Mouse (Mus musculus) midbrain, embryonic 12.5 days (tissue): Measurements from ENCODE around the gene Plce1. TPM values are rescaled to one million over a fixed set of nuclear protein-coding genes. Genes with fewer than 3 reads are reported as not detected.

Experiments used
- ATAC-seq: fragments of 200-750 bp; cut with Nextera tagmentation; 2 replicates; pipeline ENCODE4 v1.8.0; 2017; ENCODE audit warnings: low read depth, moderate TSS enrichment, moderate library complexity; ENCODE audit not compliant: low FRiP score
- H3K27ac ChIP-seq: fragments of 300-500 bp; sonication (generic); replicated peaks from 2 replicates; pipeline ENCODE4 v1.5.1; 2016; ENCODE audit warnings: mild to moderate bottlenecking
- H3K27me3 ChIP-seq: fragments of 300-500 bp; sonication (generic); 2 replicates; pipeline ENCODE4 v1.6.1; 2016; ENCODE audit warnings: mild to moderate bottlenecking
- H3K36me3 ChIP-seq: fragments of 300-500 bp; sonication (generic); 2 replicates; pipeline ENCODE4 v1.6.1; 2016
- H3K4me1 ChIP-seq: fragments of 300-500 bp; sonication (generic); 2 replicates; pipeline ENCODE4 v1.6.1; 2016
- H3K4me2 ChIP-seq: fragments of 300-500 bp; sonication (generic); replicated peaks from 2 replicates; pipeline ENCODE4 v1.6.1; 2016; ENCODE audit warnings: mild to moderate bottlenecking, moderate library complexity
- H3K4me3 ChIP-seq: fragments of 300-500 bp; sonication (generic); 2 replicates; pipeline ENCODE4 v1.5.1; 2016; ENCODE audit warnings: mild to moderate bottlenecking
- H3K9ac ChIP-seq: fragments of 300-500 bp; sonication (generic); replicated peaks from 2 replicates; pipeline ENCODE4 v1.6.1; 2016; ENCODE audit warnings: mild to moderate bottlenecking, moderate library complexity
- H3K9me3 ChIP-seq: fragments of 300-500 bp; sonication (generic); 2 replicates; pipeline ENCODE4 v1.6.1; 2016; ENCODE audit warnings: mild to moderate bottlenecking
- WGBS: fragments of 180-500 bp; shearing (Covaris S2); methylation state at CpG from one replicate; pipeline ENCODE4 v1.1.7; 2016; 5-methylcytosine and 5-hydroxymethylcytosine counted together
- polyA plus RNA-seq: library from polyadenylated mRNA; unstranded; fragments of >200 nt; fragmentation: Nextera tagmentation; extraction: Ambion mirVana; gene quantifications from 2 replicates; pipeline ENCODE4 v1.2.1, GENCODE M21; 2016

The Plce1 gene
- polyA plus RNA-seq, 1 experiment from 2014 or later, result 6.4 TPM

GRCm38 (mm10) chr19:38758056-38758455, 277.1 kb downstream of the Plce1 start:
- Histone ChIP-seq H3K9ac (no peak overlapping the region), H3K4me2 (no peak overlapping the region), H3K27ac (no peak overlapping the region), H3K27me3 (no peaks in the 10 kb centered on the region), H3K4me3 (no peak overlapping the region), H3K36me3 (no peaks in the 10 kb centered on the region), H3K4me1 (no peaks in the 10 kb centered on the region), H3K9me3 (no peaks in the 10 kb centered on the region)
- no peak for ATAC-seq
- 62% methylated on average over 5 of the region's 5 CpGs for WGBS

GRCm38 (mm10) chr19:38758685-38759472, 278.0 kb downstream of the Plce1 start:
- no peaks in the 10 kb centered on the region for H3K27me3 ChIP-seq
- H3K9ac ChIP-seq, result no peak overlapping the region
- H3K4me2 ChIP-seq, result no peak overlapping the region
- ATAC-seq, result no peak
- H3K4me1 ChIP-seq, result no peaks in the 10 kb centered on the region
- 88% methylated on average over 7 of the region's 7 CpGs for WGBS
- no peak overlapping the region for H3K27ac ChIP-seq
- no peaks in the 10 kb centered on the region for H3K36me3 ChIP-seq
- no peaks in the 10 kb centered on the region for H3K9me3 ChIP-seq
- no peak overlapping the region for H3K4me3 ChIP-seq

GRCm38 (mm10) chr19:38760441-38760840, 279.5 kb downstream of the Plce1 start:
- no peaks in the 10 kb centered on the region for H3K27me3 ChIP-seq
- H3K27ac ChIP-seq, result no peak overlapping the region
- H3K4me1 ChIP-seq, result no peaks in the 10 kb centered on the region
- no peak overlapping the region for H3K9ac ChIP-seq
- no peak for ATAC-seq
- no peak overlapping the region for H3K4me2 ChIP-seq
- 92% methylated on average over 3 of the region's 3 CpGs for WGBS
- H3K36me3 ChIP-seq, result no peaks in the 10 kb centered on the region
- no peak overlapping the region for H3K4me3 ChIP-seq
- no peaks in the 10 kb centered on the region for H3K9me3 ChIP-seq

GRCm38 (mm10) chr19:38766306-38766705, 285.4 kb downstream of the Plce1 start:
- WGBS, result 85% methylated on average over 2 of the region's 2 CpGs
- H3K4me1 ChIP-seq, result no peaks in the 10 kb centered on the region
- H3K9ac ChIP-seq, result no peak overlapping the region
- H3K4me3 ChIP-seq, result no peak overlapping the region
- H3K9me3 ChIP-seq, result no peaks in the 10 kb centered on the region
- H3K36me3 ChIP-seq, result no peaks in the 10 kb centered on the region
- no peaks in the 10 kb centered on the region for H3K27me3 ChIP-seq
- H3K27ac ChIP-seq, result no peak overlapping the region
- H3K4me2 ChIP-seq, result no peak overlapping the region
- ATAC-seq, result no peak

- Histone ChIP-seq H3K9ac (no peak overlapping the region), H3K27ac (no peak overlapping the region), H3K4me1 (no peaks in the 10 kb centered on the region), H3K4me2 (no peak overlapping the region), H3K27me3 (no peaks in the 10 kb centered on the region), H3K9me3 (no peaks in the 10 kb centered on the region), H3K4me3 (no peak overlapping the region), H3K36me3 (no peaks in the 10 kb centered on the region)
- 68% methylated on average over 4 of the region's 4 CpGs for WGBS
- no peak for ATAC-seq
Measured at GRCm38 (mm10) chr19:38775548-38775947, 294.6 kb downstream of the Plce1 start.

- Histone ChIP-seq H3K4me3 (no peak overlapping the region), H3K4me2 (no peak overlapping the region), H3K27ac (no peak overlapping the region), H3K9ac (no peak overlapping the region), H3K27me3 (no peaks in the 10 kb centered on the region), H3K36me3 (peaks cover 6% of the 10 kb centered on the region; the same call in 1 of the 2 replicates), H3K4me1 (no peaks in the 10 kb centered on the region), H3K9me3 (no peaks in the 10 kb centered on the region)
- WGBS, result 70% methylated on average over 2 of the region's 2 CpGs
- ATAC-seq, result no peak
Measured at GRCm38 (mm10) chr19:38778805-38779204, 297.9 kb downstream of the Plce1 start.

- no peak overlapping the region for H3K27ac ChIP-seq
- no peak overlapping the region for H3K9ac ChIP-seq
- no peaks in the 10 kb centered on the region for H3K9me3 ChIP-seq
- peaks cover 16% of the 10 kb centered on the region for H3K36me3 ChIP-seq
- H3K4me3 ChIP-seq, result no peak overlapping the region
- WGBS, result 93% methylated on average over 9 of the region's 9 CpGs
- ATAC-seq, result no peak
- no peak overlapping the region for H3K4me2 ChIP-seq
- H3K27me3 ChIP-seq, result no peaks in the 10 kb centered on the region
- no peaks in the 10 kb centered on the region for H3K4me1 ChIP-seq
Measured at GRCm38 (mm10) chr19:38783542-38783941, 302.6 kb downstream of the Plce1 start.

- WGBS, result 90% methylated on average over 6 of the region's 6 CpGs
- Histone ChIP-seq H3K4me1 (no peaks in the 10 kb centered on the region), H3K27ac (no peak overlapping the region), H3K4me2 (no peak overlapping the region), H3K27me3 (no peaks in the 10 kb centered on the region), H3K36me3 (peaks cover 46% of the 10 kb centered on the region), H3K9me3 (no peaks in the 10 kb centered on the region), H3K9ac (no peak overlapping the region), H3K4me3 (no peak overlapping the region)
- no peak for ATAC-seq
Measured at GRCm38 (mm10) chr19:38787756-38788155, 306.8 kb downstream of the Plce1 start.

GRCm38 (mm10) chr19:38793563-38794045, 312.7 kb downstream of the Plce1 start:
- H3K36me3 ChIP-seq, result peaks cover 91% of the 10 kb centered on the region
- no peak for ATAC-seq

GRCm38 (mm10) chr19:38796546-38796945, 315.6 kb downstream of the Plce1 start:
- WGBS, result 83% methylated on average over 5 of the region's 5 CpGs
- no peak overlapping the region for H3K27ac ChIP-seq
- H3K9ac ChIP-seq, result no peak overlapping the region
- peaks cover 85% of the 10 kb centered on the region for H3K36me3 ChIP-seq
- no peak overlapping the region for H3K4me2 ChIP-seq
- H3K27me3 ChIP-seq, result no peaks in the 10 kb centered on the region
- no peak overlapping the region for H3K4me3 ChIP-seq
- no peaks in the 10 kb centered on the region for H3K9me3 ChIP-seq
- no peak for ATAC-seq
- no peaks in the 10 kb centered on the region for H3K4me1 ChIP-seq

More at GRCm38 (mm10) chr19:38793563-38794045, 312.7 kb downstream of the Plce1 start:
- H3K27ac ChIP-seq, result no peak overlapping the region
- no peak overlapping the region for H3K4me2 ChIP-seq
- no peak overlapping the region for H3K9ac ChIP-seq
- 95% methylated on average over 7 of the region's 7 CpGs for WGBS
- H3K4me1 ChIP-seq, result no peaks in the 10 kb centered on the region
- no peaks in the 10 kb centered on the region for H3K27me3 ChIP-seq
- H3K9me3 ChIP-seq, result no peaks in the 10 kb centered on the region
- no peak overlapping the region for H3K4me3 ChIP-seq

- no peak overlapping the region for H3K4me3 ChIP-seq
- H3K27ac ChIP-seq, result no peak overlapping the region
- no peaks in the 10 kb centered on the region for H3K27me3 ChIP-seq
- 97% methylated on average over 1 of the region's 1 CpGs for WGBS
- no peak overlapping the region for H3K9ac ChIP-seq
- no peaks in the 10 kb centered on the region for H3K4me1 ChIP-seq
- ATAC-seq, result no peak
- peaks cover 89% of the 10 kb centered on the region for H3K36me3 ChIP-seq
- H3K4me2 ChIP-seq, result no peak overlapping the region
- no peaks in the 10 kb centered on the region for H3K9me3 ChIP-seq
Measured at GRCm38 (mm10) chr19:38798291-38798690, 317.4 kb downstream of the Plce1 start.

GRCm38 (mm10) chr19:38798801-38799200, 317.9 kb downstream of the Plce1 start:
- H3K4me3 ChIP-seq, result no peak overlapping the region
- peaks cover 88% of the 10 kb centered on the region for H3K36me3 ChIP-seq
- H3K9ac ChIP-seq, result no peak overlapping the region
- no peaks in the 10 kb centered on the region for H3K27me3 ChIP-seq
- 95% methylated on average over 6 of the region's 6 CpGs for WGBS
- no peaks in the 10 kb centered on the region for H3K4me1 ChIP-seq
- no peak for ATAC-seq
- no peak overlapping the region for H3K4me2 ChIP-seq
- no peaks in the 10 kb centered on the region for H3K9me3 ChIP-seq
- H3K27ac ChIP-seq, result no peak overlapping the region
